Mouse (Mus musculus) limb, embryonic 11.5 days (tissue): ENCODE data around the gene Wwox. TPM values are rescaled to one million over a fixed set of nuclear protein-coding genes. Genes with fewer than 3 reads are reported as not detected.

Experiments
- ATAC-seq: fragments of 200-750 bp; cut with Nextera tagmentation; 2 replicates; pipeline ENCODE4 v1.8.0; 2017; ENCODE audit warnings: low read depth; ENCODE audit not compliant: insufficient number of reproducible peaks, low FRiP score, low TSS enrichment
- DNase-seq: peaks from one replicate; pipeline ENCODE4 v3.0.0-alpha.2; 2015; ENCODE audit warnings: low spot score
- H3K27ac ChIP-seq: fragments of 300-500 bp; sonication (generic); replicated peaks from 2 replicates; pipeline ENCODE4 v1.5.1; 2014; ENCODE audit warnings: low read depth, mild to moderate bottlenecking, low read length
- H3K27me3 ChIP-seq: fragments of 300-500 bp; sonication (generic); 2 replicates; pipeline ENCODE4 v1.6.1; 2014; ENCODE audit warnings: mild to moderate bottlenecking, low read length, mixed read lengths; ENCODE audit not compliant: control insufficient read depth, insufficient read depth
- H3K36me3 ChIP-seq: fragments of 300-500 bp; sonication (generic); 2 replicates; pipeline ENCODE4 v1.6.1; 2014; ENCODE audit warnings: mild to moderate bottlenecking, low read length, moderate library complexity, mixed read lengths; ENCODE audit not compliant: control insufficient read depth, insufficient read depth
- H3K4me1 ChIP-seq: fragments of 300-500 bp; sonication (generic); 2 replicates; pipeline ENCODE4 v1.6.1; 2014; ENCODE audit warnings: low read length, mixed read lengths; ENCODE audit not compliant: control insufficient read depth, insufficient read depth
- H3K4me2 ChIP-seq: fragments of 300-500 bp; sonication (generic); 2 replicates; pipeline ENCODE4 v1.6.1; 2014; ENCODE audit warnings: low read depth, mild to moderate bottlenecking, moderate library complexity; ENCODE audit not compliant: severe bottlenecking
- H3K4me3 ChIP-seq: fragments of 300-500 bp; sonication (generic); 2 replicates; pipeline ENCODE4 v1.5.1; 2014; ENCODE audit warnings: low read depth, low read length
- H3K9ac ChIP-seq: fragments of 300-500 bp; sonication (generic); 2 replicates; pipeline ENCODE4 v1.6.1; 2014; ENCODE audit warnings: mild to moderate bottlenecking, low read length
- H3K9me3 ChIP-seq: fragments of 300-500 bp; sonication (generic); 2 replicates; pipeline ENCODE4 v1.6.1; 2016; ENCODE audit warnings: low read length; ENCODE audit not compliant: control insufficient read depth
- WGBS: fragments of 180-500 bp; shearing (Covaris S2); extraction: QIAGEN DNeasy Blood & Tissue Kit; methylation state at CpG from one replicate; pipeline ENCODE4 v1.1.7; 2014; 5-methylcytosine and 5-hydroxymethylcytosine counted together
- polyA plus RNA-seq: library from polyadenylated mRNA; unstranded; fragments of >200 nt; fragmentation: Nextera tagmentation; extraction: Ambion mirVana; gene quantifications from 2 replicates; pipeline ENCODE4 v1.2.1, GENCODE M21; 2014

The Wwox gene
- polyA plus RNA-seq, 1 experiment from 2014 or later = 7.3 TPM

- 75% methylated on average over 15 of the region's 15 CpGs for WGBS
- DNase-seq (no peak), ATAC-seq (no peak)
- Histone ChIP-seq H3K9ac (no peak overlapping the region), H3K4me1 (0 out of 2 replicates have a peak, but pooled peaks cover 3% of the 10 kb centered on the region), H3K27me3 (no peaks in the 10 kb centered on the region), H3K4me3 (no peak overlapping the region), H3K27ac (no peak overlapping the region), H3K36me3 (no peaks in the 10 kb centered on the region), H3K4me2 (no peak overlapping the region), H3K9me3 (no peaks in the 10 kb centered on the region)
Observed at GRCm38 (mm10) chr8:115019661-115020060, 580.2 kb downstream of the Wwox start.

GRCm38 (mm10) chr8:115021731-115022130 is 582.3 kb downstream of the Wwox start:
- Histone ChIP-seq H3K4me3 (no peak overlapping the region), H3K4me2 (no peak overlapping the region), H3K9me3 (no peaks in the 10 kb centered on the region), H3K27ac (no peak overlapping the region), H3K4me1 (no peaks in the 10 kb centered on the region), H3K27me3 (no peaks in the 10 kb centered on the region), H3K36me3 (no peaks in the 10 kb centered on the region), H3K9ac (no peak overlapping the region)
- ATAC-seq = no peak
- no peak for DNase-seq
- 77% methylated on average over 8 of the region's 8 CpGs for WGBS

- WGBS = 91% methylated on average over 4 of the region's 4 CpGs
- ATAC-seq (no peak), DNase-seq (no peak)
- no peak overlapping the region for H3K9ac ChIP-seq
- no peak overlapping the region for H3K4me3 ChIP-seq
- H3K27ac ChIP-seq = no peak overlapping the region
- no peaks in the 10 kb centered on the region for H3K27me3 ChIP-seq
- no peaks in the 10 kb centered on the region for H3K36me3 ChIP-seq
- H3K4me1 ChIP-seq = no peaks in the 10 kb centered on the region
- no peak overlapping the region for H3K4me2 ChIP-seq
- H3K9me3 ChIP-seq = no peaks in the 10 kb centered on the region
Observed at GRCm38 (mm10) chr8:115024062-115024461, 584.6 kb downstream of the Wwox start.

GRCm38 (mm10) chr8:115025390-115026098 is 586.1 kb downstream of the Wwox start:
- DNase-seq (no peak), ATAC-seq (no peak)
- Histone ChIP-seq H3K4me3 (no peak overlapping the region), H3K4me2 (no peak overlapping the region), H3K36me3 (no peaks in the 10 kb centered on the region), H3K9me3 (no peaks in the 10 kb centered on the region), H3K4me1 (no peaks in the 10 kb centered on the region), H3K27me3 (no peaks in the 10 kb centered on the region), H3K27ac (no peak overlapping the region), H3K9ac (no peak overlapping the region)
- WGBS = 86% methylated on average over 10 of the region's 10 CpGs

GRCm38 (mm10) chr8:115026201-115026600 is 586.7 kb downstream of the Wwox start:
- WGBS = 68% methylated on average over 7 of the region's 7 CpGs
- Histone ChIP-seq H3K27ac (no peak overlapping the region), H3K9ac (no peak overlapping the region), H3K4me2 (no peak overlapping the region), H3K27me3 (no peaks in the 10 kb centered on the region), H3K4me1 (no peaks in the 10 kb centered on the region), H3K36me3 (no peaks in the 10 kb centered on the region), H3K9me3 (no peaks in the 10 kb centered on the region), H3K4me3 (no peak overlapping the region)
- ATAC-seq (no peak), DNase-seq (no peak)

GRCm38 (mm10) chr8:115033194-115033593 is 593.7 kb downstream of the Wwox start:
- no peak for DNase-seq
- Histone ChIP-seq H3K4me3 (no peak overlapping the region), H3K4me2 (no peak overlapping the region), H3K9me3 (no peaks in the 10 kb centered on the region), H3K9ac (no peak overlapping the region), H3K27ac (no peak overlapping the region), H3K36me3 (no peaks in the 10 kb centered on the region), H3K27me3 (no peaks in the 10 kb centered on the region), H3K4me1 (peaks cover under 1% of the 10 kb centered on the region; the same call in 1 of the 2 replicates)
- no peak for ATAC-seq
- WGBS = 70% methylated on average over 1 of the region's 1 CpGs

- H3K27ac ChIP-seq = no peak overlapping the region
- H3K4me1 ChIP-seq = peaks cover 3% of the 10 kb centered on the region; the same call in 1 of the 2 replicates
- H3K27me3 ChIP-seq = no peaks in the 10 kb centered on the region
- H3K9ac ChIP-seq = no peak overlapping the region
- H3K4me3 ChIP-seq = no peak overlapping the region
- WGBS = 81% methylated on average over 9 of the region's 9 CpGs
- no peak overlapping the region for H3K4me2 ChIP-seq
- DNase-seq (no peak), ATAC-seq (no peak)
- H3K36me3 ChIP-seq = no peaks in the 10 kb centered on the region
- no peaks in the 10 kb centered on the region for H3K9me3 ChIP-seq
Observed at GRCm38 (mm10) chr8:115036016-115036415, 596.6 kb downstream of the Wwox start.

- Histone ChIP-seq H3K36me3 (no peaks in the 10 kb centered on the region), H3K9ac (no peak overlapping the region), H3K9me3 (no peaks in the 10 kb centered on the region), H3K4me3 (no peak overlapping the region), H3K27me3 (no peaks in the 10 kb centered on the region), H3K27ac (no peak overlapping the region), H3K4me2 (no peak overlapping the region), H3K4me1 (peaks cover 3% of the 10 kb centered on the region; the same call in 1 of the 2 replicates)
- ATAC-seq (no peak), DNase-seq (no peak)
- WGBS = 21% methylated on average over 4 of the region's 4 CpGs
Observed at GRCm38 (mm10) chr8:115038426-115038825, 599.0 kb downstream of the Wwox start.

GRCm38 (mm10) chr8:115045746-115046145 is 606.3 kb downstream of the Wwox start:
- H3K9ac ChIP-seq = no peak overlapping the region
- no peaks in the 10 kb centered on the region for H3K9me3 ChIP-seq
- no peaks in the 10 kb centered on the region for H3K36me3 ChIP-seq
- DNase-seq = no peak
- no peak overlapping the region for H3K4me3 ChIP-seq
- no peak for ATAC-seq
- H3K27ac ChIP-seq = no peak overlapping the region
- peaks cover 8% of the 10 kb centered on the region; the same call in 1 of the 2 replicates for H3K4me1 ChIP-seq
- H3K4me2 ChIP-seq = no peak overlapping the region
- no peaks in the 10 kb centered on the region for H3K27me3 ChIP-seq
- WGBS = 44% methylated on average over 7 of the region's 7 CpGs
